Mouse (Mus musculus) cerebellum, adult 2 months (tissue): ENCODE data around the gene Cln3. TPM values are rescaled to one million over a fixed set of nuclear protein-coding genes. Genes with fewer than 3 reads are reported as not detected.

Experiments used
- DNase-seq, 2 experiments: peaks; one replicate each; pipeline ENCODE4 v3.0.0; 2021
- H3K27ac ChIP-seq: fragments of 200-500 bp; 2 replicates; pipeline ENCODE4 v1.5.1; 2012; ENCODE audit warnings: low read length, control low read depth, inconsistent platforms; ENCODE audit not compliant: insufficient read depth
- H3K27me3 ChIP-seq: fragments of 200-500 bp; 2 replicates; pipeline ENCODE4 v1.6.1; 2012; ENCODE audit warnings: inconsistent platforms, mild to moderate bottlenecking, low read length, moderate library complexity; ENCODE audit not compliant: control insufficient read depth, insufficient read depth
- H3K4me1 ChIP-seq: fragments of 200-500 bp; 2 replicates; pipeline ENCODE4 v1.6.1; 2011; ENCODE audit warnings: low read length; ENCODE audit not compliant: control insufficient read depth, insufficient read depth
- H3K4me3 ChIP-seq: fragments of 200-500 bp; replicated peaks from 2 replicates; pipeline ENCODE3; 2011; ENCODE audit warnings: mild to moderate bottlenecking, low read depth, low read length, control low read depth; ENCODE audit not compliant: insufficient read depth
- CTCF ChIP-seq: fragments of 200-500 bp; IDR thresholded peaks from 2 replicates; pipeline ENCODE4 v1.5.1; 2011; ENCODE audit warnings: low read depth, mild to moderate bottlenecking, control low read depth, low read length, moderate library complexity, borderline replicate concordance; ENCODE audit not compliant: insufficient read depth
- POLR2A ChIP-seq: fragments of 200-500 bp; IDR thresholded peaks from 2 replicates; pipeline ENCODE4 v1.6.1; 2011; ENCODE audit warnings: low read length, control low read depth, borderline replicate concordance; ENCODE audit not compliant: insufficient read depth
- WGBS: fragments of 180-500 bp; shearing (Covaris S2); methylation state at CpG from one replicate; pipeline ENCODE4 v1.1.7; 2018; 5-methylcytosine and 5-hydroxymethylcytosine counted together
- polyA plus RNA-seq: library from polyadenylated mRNA; depleted of rRNA; stranded (reverse); fragments of >200 nt; gene quantifications from 2 replicates; pipeline ENCODE4 v1.2.3, GENCODE M21; 2012; rRNA removed

Gene Cln3
- polyA plus RNA-seq, 1 experiment = 38.1 TPM

DNA sequence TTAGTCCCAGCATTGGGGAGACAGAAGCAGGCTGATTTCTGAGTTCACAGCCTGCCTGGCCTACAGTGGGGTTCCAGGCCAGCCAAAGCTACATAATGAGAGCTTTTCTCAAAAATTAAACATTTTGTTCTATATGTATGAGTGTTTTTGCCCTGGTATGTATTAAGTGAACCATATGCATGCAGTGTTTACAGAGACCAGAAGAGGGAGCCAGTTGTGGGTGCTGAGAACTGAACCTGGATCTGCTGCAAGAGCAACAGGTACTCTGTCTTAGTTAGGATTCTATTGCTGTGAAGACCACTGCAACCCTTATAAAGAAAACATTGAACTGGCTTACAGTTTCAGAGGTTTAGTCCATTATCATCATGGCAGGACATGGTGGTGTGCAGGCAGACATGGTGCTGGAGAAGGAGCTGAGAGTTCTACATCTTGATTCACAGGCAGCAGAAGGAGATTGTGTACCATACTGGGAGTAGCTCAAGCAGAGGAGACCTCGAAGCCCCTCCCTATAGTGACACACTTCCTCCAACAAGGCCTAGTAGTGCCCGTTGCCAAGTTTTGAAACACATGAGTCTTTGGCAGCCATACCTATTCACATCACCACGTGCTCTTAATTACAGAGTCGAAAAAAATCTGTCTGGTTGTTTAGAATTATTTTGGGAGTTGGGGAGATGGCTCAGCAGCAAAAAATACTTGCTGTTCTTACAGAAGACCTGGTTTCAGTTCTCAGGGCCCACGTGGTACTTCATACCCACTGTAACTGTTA, 47.6 kb downstream of the Cln3 start:
- WGBS = 46% methylated on average over 5 of the region's 5 CpGs
- Histone ChIP-seq H3K27me3 (no peaks in the 10 kb centered on the region), H3K4me3 (no peak overlapping the region), H3K27ac (no peak overlapping the region), H3K4me1 (no peaks in the 10 kb centered on the region)
- TF ChIP-seq CTCF = peak; percentile 34; the same call in 1 of the 2 replicates
- TF ChIP-seq POLR2A = no peak
- DNase-seq = no peak

DNA sequence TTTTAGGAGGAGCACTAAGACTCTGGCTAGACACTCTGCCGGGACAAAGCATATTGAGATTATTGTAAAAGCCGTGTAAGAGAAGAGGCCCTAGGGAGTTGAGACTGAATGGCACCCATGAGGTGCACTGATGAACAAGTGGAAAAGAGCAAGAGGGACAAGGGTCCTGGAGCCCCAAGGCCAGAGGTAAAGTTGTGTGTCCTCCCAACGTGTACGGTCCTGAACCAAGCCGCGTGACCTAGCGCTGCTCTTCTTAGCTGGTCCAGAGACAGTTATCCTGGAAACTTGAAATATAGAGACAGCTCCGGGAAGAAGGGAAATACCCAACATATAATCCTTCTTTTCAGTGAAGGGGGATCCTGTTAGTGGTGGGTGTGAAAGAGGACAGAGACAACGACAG, 49.2 kb downstream of the Cln3 start:
- Histone ChIP-seq H3K27me3 (no peaks in the 10 kb centered on the region), H3K4me1 (no peaks in the 10 kb centered on the region), H3K4me3 (no peak overlapping the region), H3K27ac (no peak overlapping the region)
- TF ChIP-seq CTCF (no peak), POLR2A (no peak)
- DNase-seq = no peak
- WGBS = 59% methylated on average over 9 of the region's 9 CpGs

DNA sequence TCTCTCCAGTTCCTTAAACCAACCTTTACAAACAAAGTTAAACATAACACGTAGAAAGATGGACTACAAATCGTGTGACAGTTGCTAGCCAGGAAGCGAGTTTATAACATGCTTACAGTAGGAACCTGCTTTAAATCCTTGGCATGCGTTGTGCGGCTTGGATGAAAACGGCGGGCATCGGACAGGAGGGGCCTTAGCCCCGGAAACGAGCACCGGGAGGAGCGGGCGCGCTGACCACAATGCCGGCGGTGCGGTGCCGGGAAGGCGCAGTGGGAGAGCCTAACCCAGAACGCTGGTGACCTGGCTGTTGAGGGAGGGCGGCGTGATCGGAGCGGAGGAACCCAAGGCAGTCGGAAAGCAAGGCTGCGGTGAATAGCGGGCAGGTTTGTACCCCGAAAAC, 49.9 kb downstream of the Cln3 start:
- peak overlapping the region; percentile 60 for H3K4me3 ChIP-seq
- TF ChIP-seq CTCF (no peak), POLR2A (no peak)
- H3K4me1 ChIP-seq = no peaks in the 10 kb centered on the region
- DNase-seq = peak; percentile 8 to 32
- no peak overlapping the region for H3K27ac ChIP-seq
- WGBS = 3% methylated on average over 28 of the region's 28 CpGs
- H3K27me3 ChIP-seq = no peaks in the 10 kb centered on the region

DNA sequence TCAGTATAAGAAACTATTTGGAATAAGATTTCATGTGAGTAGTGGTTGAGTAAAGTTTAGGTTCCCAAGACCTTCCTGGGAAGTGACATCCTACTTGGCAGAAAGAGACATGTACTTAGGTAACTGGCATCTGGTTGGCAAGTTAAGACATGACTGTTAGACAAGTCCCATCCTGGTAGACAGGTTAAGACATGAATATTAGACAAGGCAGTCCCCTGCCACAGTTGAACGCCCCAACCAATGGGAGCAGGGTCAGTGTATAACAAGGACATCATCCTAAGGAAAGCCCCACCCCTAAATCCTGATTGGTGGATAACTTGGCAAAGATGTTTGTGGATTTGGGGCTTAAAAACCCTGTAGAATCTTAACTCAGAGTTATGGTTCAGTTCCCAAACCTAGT, 52.2 kb downstream of the Cln3 start:
- Histone ChIP-seq H3K27me3 (no peaks in the 10 kb centered on the region), H3K4me3 (no peak overlapping the region), H3K27ac (no peak overlapping the region), H3K4me1 (no peaks in the 10 kb centered on the region)
- TF ChIP-seq POLR2A = no peak
- no peak for TF ChIP-seq CTCF
- no peak for DNase-seq
- whole genome bisulfite sequencing = 70% methylated on average over 1 of the region's 1 CpGs

DNA sequence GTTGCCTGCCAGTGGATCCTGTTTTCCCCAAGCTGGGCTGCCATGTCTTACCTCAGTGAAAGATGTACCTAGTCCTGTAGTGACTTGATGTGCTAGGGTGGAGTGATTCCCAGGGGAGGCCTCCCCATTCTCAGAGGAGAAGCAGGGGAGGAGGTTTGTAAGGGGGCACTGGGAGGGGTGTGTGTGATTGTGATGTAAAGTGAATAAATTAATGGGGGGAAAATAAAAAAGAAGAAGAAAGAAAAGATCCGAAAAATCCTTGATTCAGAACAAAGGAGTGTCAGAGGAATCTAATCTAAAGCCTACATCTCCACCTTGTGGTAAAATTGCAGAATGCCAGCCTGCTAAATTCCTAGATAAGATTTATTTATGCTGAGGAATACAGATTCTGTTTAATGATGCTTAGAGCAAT, 57.4 kb downstream of the Cln3 start:
- Histone ChIP-seq H3K27ac (no peak overlapping the region), H3K27me3 (no peaks in the 10 kb centered on the region), H3K4me3 (no peak overlapping the region), H3K4me1 (no peaks in the 10 kb centered on the region)
- DNase-seq = peak; percentile 33
- TF ChIP-seq CTCF = peak; percentile 51; the same call in 1 of the 2 replicates
- no peak for TF ChIP-seq POLR2A
- 2% methylated on average over 1 of the region's 1 CpGs for WGBS

DNA sequence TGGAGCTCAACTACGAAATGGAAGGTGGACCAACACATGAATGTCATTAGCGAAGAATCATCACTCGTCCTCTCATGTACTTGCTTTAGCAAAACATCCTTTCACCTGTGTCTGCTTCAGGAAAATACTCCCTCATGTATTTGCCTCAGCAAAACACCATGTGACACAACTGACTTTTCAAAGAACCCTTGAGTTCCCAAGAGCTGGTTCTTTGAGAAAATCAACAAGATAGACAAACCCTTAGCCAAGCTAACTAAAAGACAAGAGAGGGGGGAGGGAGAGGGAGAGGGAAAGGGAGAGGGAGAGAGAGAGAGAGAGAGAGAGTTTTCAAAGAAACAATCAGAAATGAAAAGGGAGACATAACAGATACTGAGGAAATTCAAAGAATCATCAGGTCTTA, 62.3 kb downstream of the Cln3 start:
- TF ChIP-seq POLR2A (no peak), CTCF (no peak)
- Histone ChIP-seq H3K4me3 (no peak overlapping the region), H3K4me1 (no peaks in the 10 kb centered on the region), H3K27ac (no peak overlapping the region), H3K27me3 (no peaks in the 10 kb centered on the region; the same call in 1 of the 2 replicates)
- WGBS = 76% methylated on average over 3 of the region's 3 CpGs
- no peak for DNase-seq

Other genes with a start within 250 kb of the Cln3 start
- 1.6 and 1.9 TPM in 2 replicates for gene Lat, start 216.2 kb downstream of the Cln3 start, polyA plus RNA-seq
- 206 and 218 TPM in 2 replicates for gene Spns1, start 208.4 kb downstream of the Cln3 start, polyA plus RNA-seq
- gene Nfatc2ip, start 189.1 kb downstream of the Cln3 start, polyA plus RNA-seq = 6.3 and 6.4 TPM in 2 replicates
- gene Cd19, start 170.9 kb downstream of the Cln3 start, polyA plus RNA-seq = 0.21 and 0.23 TPM in 2 replicates
- 22.2 and 24.0 TPM in 2 replicates for gene Rabep2, start 157.1 kb downstream of the Cln3 start, polyA plus RNA-seq
- 0.38 and 0.46 TPM in 2 replicates for gene Atp2a1, start 122.7 kb downstream of the Cln3 start, polyA plus RNA-seq
- 69.0 and 69.5 TPM in 2 replicates for gene Sh2b1, start 110.4 kb downstream of the Cln3 start, polyA plus RNA-seq
- 123 and 124 TPM in 2 replicates for gene Tufm, start 98.5 kb downstream of the Cln3 start, polyA plus RNA-seq
- 139 and 154 TPM in 2 replicates for gene Atxn2l, start 82.4 kb downstream of the Cln3 start, polyA plus RNA-seq
- 115 and 116 TPM in 2 replicates for gene Eif3c, start 19.4 kb downstream of the Cln3 start, polyA plus RNA-seq
- 0.87 and 0.98 TPM in 2 replicates for gene Apobr, start 875 bp downstream of the Cln3 start, polyA plus RNA-seq
- not detected in 2 replicates for gene Il27, start 9.1 kb upstream of the Cln3 start, polyA plus RNA-seq
- gene Nupr1, start 45.0 kb upstream of the Cln3 start, polyA plus RNA-seq = 9.3 and 10.6 TPM in 2 replicates
- 45.4 and 45.5 TPM in 2 replicates for gene Sgf29, start 63.5 kb upstream of the Cln3 start, polyA plus RNA-seq
- gene Sult1a1, start 90.6 kb upstream of the Cln3 start, polyA plus RNA-seq = 6.4 and 10.6 TPM in 2 replicates
- gene Bola2, start 109.6 kb upstream of the Cln3 start, polyA plus RNA-seq = 51.0 and 61.6 TPM in 2 replicates
- 39.6 and 40.3 TPM in 2 replicates for gene Slx1b, start 110.0 kb upstream of the Cln3 start, polyA plus RNA-seq
- gene Coro1a, start 122.0 kb upstream of the Cln3 start, polyA plus RNA-seq = 110 and 126 TPM in 2 replicates
- 212 and 229 TPM in 2 replicates for gene Mapk3, start 173.8 kb upstream of the Cln3 start, polyA plus RNA-seq
- gene Gdpd3, start 180.5 kb upstream of the Cln3 start, polyA plus RNA-seq = 6.0 and 8.0 TPM in 2 replicates
- 628 and 636 TPM in 2 replicates for gene Ypel3, start 191.1 kb upstream of the Cln3 start, polyA plus RNA-seq
- 2.2 TPM in 2 replicates for gene Tbx6, start 195.7 kb upstream of the Cln3 start, polyA plus RNA-seq
- gene Ppp4c, start 206.7 kb upstream of the Cln3 start, polyA plus RNA-seq = 110 and 119 TPM in 2 replicates
- 193 and 196 TPM in 2 replicates for gene Fam57b, start 211.9 kb upstream of the Cln3 start, polyA plus RNA-seq
- not detected in 2 replicates for gene 4930451I11Rik, start 245.8 kb upstream of the Cln3 start, polyA plus RNA-seq